Mouse (Mus musculus): ENCODE results near the gene Zbtb16.

DNA sequence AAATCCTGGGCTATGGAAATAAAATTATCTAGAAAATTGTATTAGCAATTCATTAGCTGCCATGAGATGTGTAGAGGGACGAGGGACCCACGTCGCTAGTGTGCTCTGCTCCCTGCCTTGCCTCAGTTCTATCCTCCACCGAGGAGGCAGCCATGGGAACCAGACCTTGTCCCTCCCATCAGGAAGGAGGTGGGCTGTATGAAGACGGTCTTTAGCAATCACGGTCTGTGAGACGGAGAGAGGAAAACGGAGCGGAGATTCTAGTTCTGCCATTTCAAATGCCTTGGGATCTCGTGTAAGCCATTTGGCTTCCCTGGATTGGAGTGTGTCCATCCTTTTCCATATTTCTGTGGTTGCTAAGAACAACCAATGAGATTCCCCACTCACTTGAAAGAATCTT lies 166.3 kb downstream of the Zbtb16 start:
- TF ChIP-seq POLR2A (IDR thresholded peaks at IDR 0.05; ENCODE audit: control insufficient read depth in 1 of 2, insufficient read depth in 1 of 2, low read depth in 1 of 2, low read length in 2 of 2, poor library complexity in 1 of 2) (no peak), EP300 (IDR thresholded peaks at IDR 0.05; ENCODE audit: low read depth in 1 of 2, low read length in 2 of 2) (no peak), CHD1 (IDR thresholded peaks at IDR 0.05; ENCODE audit: low read depth, low read length) (no peak), CTCF (IDR thresholded peaks at IDR 0.05 in 2 of 3, conservative IDR thresholded peaks at IDR 0.05 in 1 of 3; ENCODE audit: control insufficient read depth in 1 of 3, insufficient read depth in 1 of 3, low read depth in 2 of 3, low read length in 3 of 3, poor library complexity in 1 of 3, severe bottlenecking in 1 of 3) (no peak), USF1 (IDR thresholded peaks at IDR 0.05; ENCODE audit: low read depth, low read length) (no peak)
